ENCODE assay signal across 24 mouse cellular contexts in genomic region chr2:116322039-116322770, GRCm38 (mm10).
DNase-seq lines count a peak whose midpoint lies in the region; ATAC-seq and TF ChIP-seq lines count a peak whose summit lies in the region.
"Had no signal": no experiment of that assay in that cellular context is flagged by ENCODE, and none has a peak within 500 bp of the region (broad histone marks: within the 10 kb centered on the region; RNA-seq: fewer than 3 reads in every experiment).

No protein-coding gene starts in this region.

- DNase-seq in hindbrain, embryonic 11.5 days (ENCODE audit: low spot score), result no peak
- no peak for DNase-seq in hindbrain, postnatal 0 days (ENCODE audit: low spot score)
- no peak for DNase-seq in cerebellum, adult 11-12 months
- no peak for DNase-seq in left cerebral cortex, adult 11 months (ENCODE audit: low spot score)
- DNase-seq: adrenal gland, postnatal 10 days; cerebellum, adult 11 months; cerebellum, postnatal 14 days; kidney, adult 9 months; kidney, postnatal 25 days; lung, adult 2 months; spleen, adult 18-20 months; thymus, postnatal 4 days had no signal

- no peak overlapping the region for H3K9ac ChIP-seq in hindbrain, embryonic 11.5 days (ENCODE audit: low read depth, low read length)
- no peak overlapping the region for H3K9ac ChIP-seq in hindbrain, postnatal 0 days (replicated peaks; ENCODE audit: low read length)
- no peak overlapping the region for H3K9ac ChIP-seq in midbrain, embryonic 12.5 days (replicated peaks)
- no peak overlapping the region for H3K9ac ChIP-seq in midbrain, embryonic 16.5 days (ENCODE audit: low read depth, low read length)
- H3K9ac ChIP-seq in midbrain, embryonic 13.5 days (replicated peaks), result no peak overlapping the region
- H3K9ac ChIP-seq in intestine, postnatal 0 days (ENCODE audit: low read depth, low read length), result no peak overlapping the region
- H3K9ac ChIP-seq: embryonic facial prominence, embryonic 15.5 days; heart, embryonic 13.5 days; neural tube, embryonic 12.5 days had no signal

- H3K4me3 ChIP-seq in hindbrain, embryonic 11.5 days (ENCODE audit: low read depth, low read length), result no peak overlapping the region
- H3K4me3 ChIP-seq in hindbrain, postnatal 0 days (ENCODE audit: low read length), result no peak overlapping the region
- no peak overlapping the region for H3K4me3 ChIP-seq in midbrain, embryonic 12.5 days
- H3K4me3 ChIP-seq in midbrain, embryonic 16.5 days (ENCODE audit: low read depth, low read length), result no peak overlapping the region
- H3K4me3 ChIP-seq in midbrain, embryonic 13.5 days (replicated peaks), result no peak overlapping the region
- H3K4me3 ChIP-seq in intestine, postnatal 0 days (ENCODE audit: low read depth, low read length), result no peak overlapping the region
- H3K4me3 ChIP-seq: embryonic facial prominence, embryonic 15.5 days; heart, embryonic 13.5 days; left cerebral cortex, adult 2 months; limb, embryonic 10.5 days; neural tube, embryonic 12.5 days had no signal

- WGBS in hindbrain, embryonic 11.5 days, result 67% methylated on average over 14 of the region's 14 CpGs
- 51% methylated on average over 14 of the region's 14 CpGs for whole genome bisulfite sequencing in hindbrain, postnatal 0 days
- 56% methylated on average over 14 of the region's 14 CpGs for WGBS in midbrain, embryonic 12.5 days
- 43% methylated on average over 14 of the region's 14 CpGs for WGBS in midbrain, embryonic 16.5 days
- WGBS in midbrain, embryonic 13.5 days, result 48% methylated on average over 14 of the region's 14 CpGs
- 89% methylated on average over 14 of the region's 14 CpGs for WGBS in intestine, postnatal 0 days

- H3K4me1 ChIP-seq in hindbrain, embryonic 11.5 days (replicated peaks; ENCODE audit: control insufficient read depth, insufficient read depth, low read length), result no peaks in the 10 kb centered on the region
- H3K4me1 ChIP-seq in hindbrain, postnatal 0 days (ENCODE audit: insufficient read depth, low read length), result no peaks in the 10 kb centered on the region
- H3K4me1 ChIP-seq in midbrain, embryonic 12.5 days, result peaks cover 19% of the 10 kb centered on the region
- H3K4me1 ChIP-seq in midbrain, embryonic 16.5 days (ENCODE audit: control insufficient read depth, insufficient read depth, low read length), result peaks cover 10% of the 10 kb centered on the region; the same call in 1 of the 2 replicates
- H3K4me1 ChIP-seq in midbrain, embryonic 13.5 days (replicated peaks), result peaks cover 42% of the 10 kb centered on the region
- H3K4me1 ChIP-seq in intestine, postnatal 0 days (replicated peaks; ENCODE audit: control insufficient read depth, insufficient read depth, low read length), result no peaks in the 10 kb centered on the region
- H3K4me1 ChIP-seq: embryonic facial prominence, embryonic 15.5 days; heart, embryonic 13.5 days; limb, embryonic 10.5 days; neural tube, embryonic 12.5 days had no signal

- no peaks in the 10 kb centered on the region for H3K36me3 ChIP-seq in hindbrain, embryonic 11.5 days (ENCODE audit: control insufficient read depth, insufficient read depth, low read length)
- no peaks in the 10 kb centered on the region for H3K36me3 ChIP-seq in hindbrain, postnatal 0 days (ENCODE audit: insufficient read depth, low read length)
- no peaks in the 10 kb centered on the region for H3K36me3 ChIP-seq in midbrain, embryonic 12.5 days
- no peaks in the 10 kb centered on the region for H3K36me3 ChIP-seq in midbrain, embryonic 16.5 days (ENCODE audit: control insufficient read depth, insufficient read depth, low read length)
- H3K36me3 ChIP-seq in midbrain, embryonic 13.5 days, result no peaks in the 10 kb centered on the region
- H3K36me3 ChIP-seq in intestine, postnatal 0 days (ENCODE audit: control insufficient read depth, insufficient read depth), result no peaks in the 10 kb centered on the region
- H3K36me3 ChIP-seq: embryonic facial prominence, embryonic 15.5 days; heart, embryonic 13.5 days; limb, embryonic 10.5 days; neural tube, embryonic 12.5 days had no signal

- no peaks in the 10 kb centered on the region for H3K27me3 ChIP-seq in hindbrain, embryonic 11.5 days (ENCODE audit: control insufficient read depth, insufficient read depth, low read length)
- H3K27me3 ChIP-seq in hindbrain, postnatal 0 days (ENCODE audit: insufficient read depth, low read length), result no peaks in the 10 kb centered on the region
- no peaks in the 10 kb centered on the region for H3K27me3 ChIP-seq in midbrain, embryonic 12.5 days
- no peaks in the 10 kb centered on the region for H3K27me3 ChIP-seq in midbrain, embryonic 16.5 days (ENCODE audit: control insufficient read depth, insufficient read depth, low read depth, low read length)
- no peaks in the 10 kb centered on the region for H3K27me3 ChIP-seq in midbrain, embryonic 13.5 days
- no peaks in the 10 kb centered on the region for H3K27me3 ChIP-seq in intestine, postnatal 0 days (replicated peaks; ENCODE audit: control insufficient read depth, insufficient read depth, low read length)
- H3K27me3 ChIP-seq: embryonic facial prominence, embryonic 15.5 days; heart, embryonic 13.5 days; neural tube, embryonic 12.5 days had no signal

- no peak for TF ChIP-seq CTCF in hindbrain, postnatal 0 days (IDR thresholded peaks at IDR 0.05; ENCODE audit: low read depth)
- TF ChIP-seq CTCF in intestine, postnatal 0 days (IDR thresholded peaks at IDR 0.05; ENCODE audit: low read depth), result no peak

- H3K4me2 ChIP-seq in hindbrain, embryonic 11.5 days (replicated peaks; ENCODE audit: low read depth, low read length), result no peak overlapping the region
- no peak overlapping the region for H3K4me2 ChIP-seq in hindbrain, postnatal 0 days (ENCODE audit: low read depth, low read length)
- no peak overlapping the region for H3K4me2 ChIP-seq in midbrain, embryonic 12.5 days (replicated peaks)
- no peak overlapping the region for H3K4me2 ChIP-seq in midbrain, embryonic 16.5 days (ENCODE audit: low read length)
- no peak overlapping the region for H3K4me2 ChIP-seq in midbrain, embryonic 13.5 days (replicated peaks)
- H3K4me2 ChIP-seq in intestine, postnatal 0 days (replicated peaks; ENCODE audit: low read depth), result no peak overlapping the region
- H3K4me2 ChIP-seq: embryonic facial prominence, embryonic 15.5 days; heart, embryonic 13.5 days; neural tube, embryonic 12.5 days had no signal

- ATAC-seq in hindbrain, embryonic 11.5 days (ENCODE audit: low FRiP score), result peak; percentile 34; the same call in 1 of the 2 replicates
- no peak for ATAC-seq in hindbrain, postnatal 0 days
- ATAC-seq in midbrain, embryonic 12.5 days (ENCODE audit: low FRiP score, low read depth), result peak; percentile 32; the same call in 1 of the 2 replicates
- no peak; the same call in 1 of the 2 replicates for ATAC-seq in midbrain, embryonic 16.5 days
- ATAC-seq in midbrain, embryonic 13.5 days, result peak; percentile 49
- ATAC-seq in intestine, postnatal 0 days, result no peak
- ATAC-seq: activated CD4-positive, CD25-positive, alpha-beta regulatory T cell, adult 4 months; CD4-positive, CD25-positive, alpha-beta regulatory T cell, adult 4 months; inflammation-experienced regulatory T-cells, adult 6 months had no signal

- no peaks in the 10 kb centered on the region for H3K9me3 ChIP-seq in hindbrain, embryonic 11.5 days (ENCODE audit: control insufficient read depth, low read length)
- H3K9me3 ChIP-seq in hindbrain, postnatal 0 days (ENCODE audit: low read length), result no peaks in the 10 kb centered on the region
- no peaks in the 10 kb centered on the region for H3K9me3 ChIP-seq in midbrain, embryonic 12.5 days
- no peaks in the 10 kb centered on the region for H3K9me3 ChIP-seq in midbrain, embryonic 16.5 days (replicated peaks; ENCODE audit: control insufficient read depth, low read length, poor library complexity, severe bottlenecking)
- H3K9me3 ChIP-seq in midbrain, embryonic 13.5 days, result no peaks in the 10 kb centered on the region
- H3K9me3 ChIP-seq in intestine, postnatal 0 days (ENCODE audit: control insufficient read depth), result no peaks in the 10 kb centered on the region
- H3K9me3 ChIP-seq: embryonic facial prominence, embryonic 15.5 days; heart, embryonic 13.5 days; limb, embryonic 10.5 days; neural tube, embryonic 12.5 days had no signal

- no peak overlapping the region for H3K27ac ChIP-seq in hindbrain, embryonic 11.5 days (ENCODE audit: low read depth, low read length)
- no peak overlapping the region for H3K27ac ChIP-seq in hindbrain, postnatal 0 days
- no peak overlapping the region; the same call in 1 of the 2 replicates for H3K27ac ChIP-seq in midbrain, embryonic 12.5 days (replicated peaks)
- no peak overlapping the region; the same call in 1 of the 2 replicates for H3K27ac ChIP-seq in midbrain, embryonic 16.5 days (ENCODE audit: low read length)
- peak overlapping the region; percentile 52 for H3K27ac ChIP-seq in midbrain, embryonic 13.5 days
- H3K27ac ChIP-seq in intestine, postnatal 0 days (ENCODE audit: low read depth, low read length), result no peak overlapping the region
- H3K27ac ChIP-seq: embryonic facial prominence, embryonic 15.5 days; heart, embryonic 13.5 days; left cerebral cortex, adult 2 months; limb, embryonic 10.5 days; neural tube, embryonic 12.5 days had no signal

Comparison
In these comparisons a context has a peak if more than half of its experiments do, and no peak if none do; other contexts are left out.
1. ATAC-seq: peak in hindbrain, embryonic 11.5 days (single experiment), midbrain, embryonic 12.5 days (single experiment) and midbrain, embryonic 13.5 days (single experiment); none in hindbrain, postnatal 0 days (single experiment), midbrain, embryonic 16.5 days (single experiment) and intestine, postnatal 0 days (single experiment).